Comparison of ENCODE assay signal across 16 mouse cellular contexts in the genomic region with DNA sequence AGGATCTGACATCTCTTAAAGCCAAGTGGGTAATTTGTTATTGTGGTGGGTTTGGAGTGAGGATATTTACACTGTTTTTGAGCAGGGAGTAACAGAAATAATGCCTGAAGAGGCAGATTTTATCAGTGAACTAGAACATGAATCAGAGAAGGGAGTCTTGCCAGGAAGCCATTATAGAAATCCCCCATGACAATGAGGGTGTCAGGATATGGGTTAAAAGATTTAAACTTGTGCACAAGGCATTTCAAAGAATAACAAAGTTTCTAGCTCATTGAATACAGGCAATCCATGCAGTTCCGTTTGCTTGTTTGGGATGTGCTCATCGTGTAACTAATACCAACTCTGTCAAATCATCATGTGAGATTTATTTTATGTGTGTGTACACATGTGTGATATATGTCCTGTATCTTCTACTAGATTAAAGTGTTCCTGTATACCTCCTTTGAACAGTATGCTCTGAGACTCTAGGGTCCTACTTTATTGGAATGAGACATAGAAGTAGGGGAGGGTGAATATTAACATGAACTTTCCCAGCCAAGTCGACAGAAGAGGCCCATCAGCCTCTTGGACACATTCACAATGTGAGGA.
"Had no signal": no experiment of that assay in that cellular context is flagged by ENCODE, and none has a peak within 500 bp of the region (broad histone marks: within the 10 kb centered on the region; RNA-seq: fewer than 3 reads in every experiment).

No protein-coding gene starts in this region.

- H3K4me3 ChIP-seq: limb, embryonic 12.5 days; limb, embryonic 15.5 days; midbrain, embryonic 13.5 days had no signal

- H3K4me1 ChIP-seq: limb, embryonic 15.5 days had no signal

- H3K9me3 ChIP-seq: limb, embryonic 12.5 days; limb, embryonic 15.5 days; midbrain, embryonic 13.5 days had no signal

- H3K4me2 ChIP-seq: limb, embryonic 12.5 days; limb, embryonic 15.5 days; liver, embryonic 11.5 days; lung, embryonic 14.5 days; midbrain, embryonic 13.5 days had no signal

- DNase-seq: kidney, adult 9 months; kidney, postnatal 36 days; left cerebral cortex, postnatal 4 days; liver, postnatal 0 days; lung, embryonic 14.5 days; thymus, adult 2 months; thymus, postnatal 25 days had no signal

- ATAC-seq: intestine, postnatal 0 days; liver, postnatal 0 days; lung, postnatal 0 days; midbrain, embryonic 13.5 days; midbrain, embryonic 16.5 days had no signal

- H3K9ac ChIP-seq: limb, embryonic 12.5 days; limb, embryonic 15.5 days; liver, embryonic 14.5 days; liver, postnatal 0 days; lung, embryonic 14.5 days; midbrain, embryonic 13.5 days had no signal

- H3K27me3 ChIP-seq: limb, embryonic 12.5 days; limb, embryonic 15.5 days; midbrain, embryonic 13.5 days had no signal

- H3K36me3 ChIP-seq: limb, embryonic 12.5 days; limb, embryonic 15.5 days; midbrain, embryonic 13.5 days had no signal

- H3K27ac ChIP-seq: limb, embryonic 12.5 days; limb, embryonic 15.5 days; liver, embryonic 14.5 days; macrophage; midbrain, embryonic 13.5 days had no signal
